Mouse (Mus musculus) CH12.LX (cell line): ENCODE results near the gene Olfr353.

ENCODE experiments used
- CTCF ChIP-seq, 2 experiments: IDR thresholded peaks in 1 of 2; conservative IDR thresholded peaks in 1 of 2; 2 replicates each; pipeline ENCODE4 v1.5.1; 2011 to 2012; ENCODE audit warnings: low read depth in 2 of 2, low read length in 2 of 2, improper control_type of control experiment in 1 of 2, inconsistent platforms in 1 of 2, mild to moderate bottlenecking in 1 of 2, moderate library complexity in 1 of 2
- HCFC1 ChIP-seq: IDR thresholded peaks from 2 replicates; pipeline ENCODE4 v1.6.1; 2012; ENCODE audit warnings: low read depth, mild to moderate bottlenecking, inconsistent platforms, low read length, improper control_type of control experiment
- KAT2A ChIP-seq: IDR thresholded peaks from 2 replicates; pipeline ENCODE4 v1.6.1; 2012; ENCODE audit warnings: low read length, improper control_type of control experiment, inconsistent platforms; ENCODE audit not compliant: insufficient replicate concordance
- MEF2A ChIP-seq: IDR thresholded peaks from 2 replicates; pipeline ENCODE4 v1.6.1; 2014; ENCODE audit warnings: low read depth, mild to moderate bottlenecking, inconsistent platforms, low read length, improper control_type of control experiment, borderline replicate concordance
- POLR2A ChIP-seq: IDR thresholded peaks from 2 replicates; pipeline ENCODE4 v1.6.1; 2011; ENCODE audit warnings: low read depth, mild to moderate bottlenecking, improper control_type of control experiment, low read length
- TBP ChIP-seq: conservative IDR thresholded peaks from 2 replicates; pipeline ENCODE4 v1.6.1; 2011; ENCODE audit warnings: low read depth, low read length, improper control_type of control experiment
- TCF12 ChIP-seq: IDR thresholded peaks from 2 replicates; pipeline ENCODE4 v1.6.1; 2014; ENCODE audit warnings: low read depth, mild to moderate bottlenecking, inconsistent platforms, low read length, improper control_type of control experiment

DNA sequence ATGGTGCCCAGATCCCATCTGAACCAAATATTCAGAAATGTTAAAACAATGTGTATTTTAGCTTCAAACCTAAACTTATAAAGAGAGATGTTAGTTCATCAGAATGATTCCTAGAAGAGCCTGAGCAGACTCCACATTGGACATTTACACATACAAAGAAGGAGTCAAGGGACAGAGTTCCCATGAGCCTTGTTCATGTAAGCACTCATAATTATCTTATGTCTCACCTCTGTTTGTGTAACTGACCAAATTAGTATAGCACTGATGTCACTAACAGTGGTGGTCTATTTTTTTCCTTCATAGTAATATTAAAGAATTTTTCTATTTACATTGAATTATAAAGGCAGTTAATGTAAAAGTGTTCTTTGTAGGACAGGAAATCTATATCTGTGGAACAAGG is at the start of gene Olfr353:
- TF ChIP-seq CTCF (conservative IDR thresholded peaks at IDR 0.05 in 1 of 2, IDR thresholded peaks at IDR 0.05 in 1 of 2; ENCODE audit: low read depth in 2 of 2, low read length in 2 of 2): no peak
- TF ChIP-seq KAT2A: no peak
- no peak for TF ChIP-seq TCF12
- no peak for TF ChIP-seq TBP
- TF ChIP-seq MEF2A: no peak
- TF ChIP-seq POLR2A: no peak
- no peak for TF ChIP-seq HCFC1
